Mouse (Mus musculus) regulatory T cell (primary cell): ENCODE results near the gene Krtap3-1.
"Not testable (repeated sequence)": the region's sequence is repeated elsewhere in the genome, so short reads cannot be mapped to it uniquely, and the experiment has no call there.

ENCODE experiments used
- in situ Hi-C: fragments of 300-600 bp; cut with MboI, MseI; formaldehyde crosslinking; loops from one replicate; pipeline ENCODE4 v1.15.1; 2025; ENCODE audit warnings: high pct_unique_total_duplicates

The Krtap3-1 gene

GRCm38 (mm10) chr11:99566530-99566929 lies at the start of gene Krtap3-1:
Gene Krtap3-1 (minus strand): TSS chr11:99566630.
- in situ Hi-C loops: no loop called here

- in situ Hi-C loops: no loop called here
Measured at GRCm38 (mm10) chr11:99614796-99615363, 48.5 kb upstream of the Krtap3-1 start, which contains the start of gene Krtap2-4. Gene Krtap2-4 (minus strand): TSS chr11:99614846.

GRCm38 (mm10) chr11:99610089-99610488 lies 43.7 kb upstream of the Krtap3-1 start, which contains the start of gene Gm11937:
Gene Gm11937 (minus strand): TSS chr11:99610189.
- in situ Hi-C loops: not testable (repeated sequence)

GRCm38 (mm10) chr11:99609126-99609525 lies 42.7 kb upstream of the Krtap3-1 start:
- in situ Hi-C loops: no loop called here

GRCm38 (mm10) chr11:99603208-99603607 lies 36.8 kb upstream of the Krtap3-1 start, which contains the start of gene Gm11938:
Gene Gm11938 (minus strand): TSS chr11:99603308.
- in situ Hi-C loops: not testable (repeated sequence)

- in situ Hi-C loops: not testable (repeated sequence)
Measured at GRCm38 (mm10) chr11:99597742-99598141, 31.3 kb upstream of the Krtap3-1 start, which contains the start of gene Krtap9-3. Gene Krtap9-3 (minus strand): TSS chr11:99598105.

- in situ Hi-C loops: no loop called here
Measured at GRCm38 (mm10) chr11:99590981-99591380, 24.6 kb upstream of the Krtap3-1 start, which contains the start of gene Krtap1-3. Gene Krtap1-3 (minus strand): TSS chr11:99591339.

- in situ Hi-C loops: no loop called here
Measured at GRCm38 (mm10) chr11:99585096-99585495, 18.7 kb upstream of the Krtap3-1 start.

- in situ Hi-C loops: no loop called here
Measured at GRCm38 (mm10) chr11:99583245-99583704, 16.8 kb upstream of the Krtap3-1 start, which contains the start of gene Krtap1-4. Gene Krtap1-4 (minus strand): TSS chr11:99583654.

GRCm38 (mm10) chr11:99581564-99581963 lies 15.1 kb upstream of the Krtap3-1 start:
- in situ Hi-C loops: no loop called here

- in situ Hi-C loops: no loop called here
Measured at GRCm38 (mm10) chr11:99581051-99581450, 14.6 kb upstream of the Krtap3-1 start.

- in situ Hi-C loops: no loop called here
Measured at GRCm38 (mm10) chr11:99580636-99581035, 14.2 kb upstream of the Krtap3-1 start, which contains the start of gene Krtap1-5. Gene Krtap1-5 (minus strand): TSS chr11:99581016.

- in situ Hi-C loops: no loop called here
Measured at GRCm38 (mm10) chr11:99574106-99574505, 7.7 kb upstream of the Krtap3-1 start.

- in situ Hi-C loops: no loop called here
Measured at GRCm38 (mm10) chr11:99573164-99573563, 6.7 kb upstream of the Krtap3-1 start.

GRCm38 (mm10) chr11:99562580-99562979 lies 3.9 kb downstream of the Krtap3-1 start:
- in situ Hi-C loops: no loop called here

- in situ Hi-C loops: no loop called here
Measured at GRCm38 (mm10) chr11:99559366-99559765, 7.1 kb downstream of the Krtap3-1 start, which contains the start of gene Gm11939. Gene Gm11939 (minus strand): TSS chr11:99559466.

GRCm38 (mm10) chr11:99557976-99558745 lies 8.3 kb downstream of the Krtap3-1 start:
- in situ Hi-C loops: no loop called here

- in situ Hi-C loops: no loop called here
Measured at GRCm38 (mm10) chr11:99556753-99557152, 9.7 kb downstream of the Krtap3-1 start, which contains the start of gene Krtap3-2. Gene Krtap3-2 (minus strand): TSS chr11:99556853.

GRCm38 (mm10) chr11:99556195-99556594 lies 10.2 kb downstream of the Krtap3-1 start:
- in situ Hi-C loops: no loop called here

GRCm38 (mm10) chr11:99550765-99551164 lies 15.7 kb downstream of the Krtap3-1 start, which contains the start of gene Krtap3-3:
Gene Krtap3-3 (minus strand): TSS chr11:99550865.
- in situ Hi-C loops: no loop called here

- in situ Hi-C loops: no loop called here
Measured at GRCm38 (mm10) chr11:99547892-99548291, 18.5 kb downstream of the Krtap3-1 start.

- in situ Hi-C loops: no loop called here
Measured at GRCm38 (mm10) chr11:99539721-99540120, 26.7 kb downstream of the Krtap3-1 start.
